Mouse (Mus musculus) stomach, postnatal 0 days (tissue): ENCODE measurements around the gene Gm17334.

Experiments used
- CTCF ChIP-seq: IDR thresholded peaks from 2 replicates; pipeline ENCODE4 v1.5.1; 2016; ENCODE audit warnings: antibody characterized with exemption, low read depth, mild to moderate bottlenecking, moderate library complexity
- EP300 ChIP-seq: optimal IDR thresholded peaks from 2 replicates; pipeline ENCODE3; 2016; ENCODE audit warnings: antibody characterized with exemption

DNA sequence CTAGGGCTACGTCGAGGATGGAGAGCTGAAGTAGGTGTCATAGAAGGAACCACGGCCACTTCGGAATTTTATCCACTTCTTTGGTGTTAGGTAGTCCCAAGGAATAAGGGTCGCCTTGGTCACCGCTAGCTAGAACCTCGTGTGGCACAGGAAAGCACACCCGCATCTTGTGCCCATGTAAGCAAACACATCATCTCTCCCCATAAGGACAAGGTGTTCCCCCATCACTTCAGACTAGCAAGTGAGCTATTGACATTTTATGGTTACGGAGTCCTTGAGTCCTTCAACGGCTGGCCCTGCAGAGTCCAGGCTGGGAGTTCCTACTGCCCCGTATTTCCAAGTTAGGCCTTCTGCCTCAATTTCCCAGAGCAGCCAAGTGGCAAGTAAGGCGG lies 3.8 kb downstream of the Gm17334 start:
- TF ChIP-seq CTCF (no peak), EP300 (no peak)
